8 mouse cellular contexts compared by ENCODE assay signal in genomic region chr6:89361418-89362280, GRCm38 (mm10). TPM values are rescaled to one million over a fixed set of nuclear protein-coding genes. Genes with fewer than 3 reads are reported as not detected.
DNase-seq lines count a peak whose midpoint lies in the region; ATAC-seq and TF ChIP-seq lines count a peak whose summit lies in the region.

No protein-coding gene starts in this region.

- H3K9ac ChIP-seq in embryonic facial prominence, embryonic 11.5 days (replicated peaks; ENCODE audit: low read length), result peak overlapping the region; percentile 98
- peak overlapping the region; percentile 98 for H3K9ac ChIP-seq in limb, embryonic 12.5 days (replicated peaks)
- peak overlapping the region; percentile 94 for H3K9ac ChIP-seq in midbrain, embryonic 15.5 days

- peaks cover 4% of the 10 kb centered on the region for H3K4me1 ChIP-seq in embryonic facial prominence, embryonic 11.5 days (ENCODE audit: control insufficient read depth, insufficient read depth, low read length)
- H3K4me1 ChIP-seq in limb, embryonic 12.5 days (replicated peaks), result peaks cover 29% of the 10 kb centered on the region
- peaks cover 54% of the 10 kb centered on the region for H3K4me1 ChIP-seq in midbrain, embryonic 15.5 days

- H3K27me3 ChIP-seq in embryonic facial prominence, embryonic 11.5 days (ENCODE audit: control insufficient read depth, insufficient read depth, low read length), result no peaks in the 10 kb centered on the region
- H3K27me3 ChIP-seq in limb, embryonic 12.5 days, result peaks cover 15% of the 10 kb centered on the region
- no peaks in the 10 kb centered on the region for H3K27me3 ChIP-seq in midbrain, embryonic 15.5 days (replicated peaks)

- peak overlapping the region; percentile 82 for H3K4me3 ChIP-seq in gastrocnemius, adult 2 months
- peak overlapping the region; percentile 98 for H3K4me3 ChIP-seq in embryonic facial prominence, embryonic 11.5 days (ENCODE audit: low read depth, low read length)
- H3K4me3 ChIP-seq in limb, embryonic 12.5 days (replicated peaks), result peak overlapping the region; percentile 98
- H3K4me3 ChIP-seq in midbrain, embryonic 15.5 days, result peak overlapping the region; percentile 70

- H3K36me3 ChIP-seq in embryonic facial prominence, embryonic 11.5 days (replicated peaks; ENCODE audit: control insufficient read depth, insufficient read depth, low read depth, low read length), result no peaks in the 10 kb centered on the region
- H3K36me3 ChIP-seq in limb, embryonic 12.5 days, result peaks cover 9% of the 10 kb centered on the region
- no peaks in the 10 kb centered on the region for H3K36me3 ChIP-seq in midbrain, embryonic 15.5 days (replicated peaks)

- TF ChIP-seq CTCF in gastrocnemius, adult 2 months (IDR thresholded peaks at IDR 0.05), result peak; percentile 34; the same call in 1 of the 2 replicates

- peak overlapping the region; percentile 91 for H3K4me2 ChIP-seq in embryonic facial prominence, embryonic 11.5 days (ENCODE audit: low read depth, low read length)
- H3K4me2 ChIP-seq in limb, embryonic 12.5 days, result peak overlapping the region; percentile 83
- H3K4me2 ChIP-seq in midbrain, embryonic 15.5 days, result peak overlapping the region; percentile 98

- H3K27ac ChIP-seq in gastrocnemius, adult 2 months, result peak overlapping the region; percentile 87
- H3K27ac ChIP-seq in embryonic facial prominence, embryonic 11.5 days (replicated peaks; ENCODE audit: low read depth, low read length), result peak overlapping the region; percentile 67
- peak overlapping the region; percentile 77 for H3K27ac ChIP-seq in limb, embryonic 12.5 days
- H3K27ac ChIP-seq in midbrain, embryonic 15.5 days, result peak overlapping the region; percentile 90

- DNase-seq in gastrocnemius, adult 2 months, result peak; percentile 77
- no peak for DNase-seq in gastrocnemius, adult 18-20 months (ENCODE audit: low spot score)
- peak; percentile 52 for DNase-seq in embryonic facial prominence, embryonic 11.5 days (ENCODE audit: low spot score)
- DNase-seq in heart, postnatal 36 days, result peak; percentile 48 to 66
- DNase-seq in urinary bladder, postnatal 14 days (ENCODE audit: low spot score), result peak; percentile 53

- WGBS in embryonic facial prominence, embryonic 11.5 days, result 0% methylated on average over 56 of the region's 80 CpGs
- WGBS in limb, embryonic 12.5 days, result under 1% methylated on average over 71 of the region's 80 CpGs
- WGBS in midbrain, embryonic 15.5 days, result 2% methylated on average over 73 of the region's 80 CpGs

- intact Hi-C loops in gastrocnemius, adult 2 months (cut with DNase I), result loop anchor here (1.0 to 5.0 kb wide), 4 partner anchors 101 to 424 kb away; no protein-coding TSS in a partner anchor
- intact Hi-C loops in heart, postnatal 36 days (cut with DNase I), result loop anchor here (2.0 to 5.0 kb wide), 5 partner anchors 91 to 434 kb away; partner anchors contain the start of gene Chchd6

- ATAC-seq in activated CD4-positive, CD25-positive, alpha-beta regulatory T cell, adult 4 months, result peak; percentile 25
- ATAC-seq in embryonic facial prominence, embryonic 11.5 days (replicated peaks; ENCODE audit: insufficient number of reproducible peaks, low FRiP score, low TSS enrichment, low read depth), result peak; percentile 15; the same call in 1 of the 2 replicates
- 0 out of 2 replicates have a peak, but pooled peaks have one; percentile 3 for ATAC-seq in limb, embryonic 12.5 days (ENCODE audit: insufficient number of reproducible peaks, insufficient read depth, low FRiP score, low TSS enrichment, low read depth)
- peak; percentile 28 for ATAC-seq in midbrain, embryonic 15.5 days (replicated peaks)

- no peaks in the 10 kb centered on the region for H3K9me3 ChIP-seq in embryonic facial prominence, embryonic 11.5 days (replicated peaks; ENCODE audit: control insufficient read depth, low read length)
- H3K9me3 ChIP-seq in limb, embryonic 12.5 days, result no peaks in the 10 kb centered on the region
- no peaks in the 10 kb centered on the region for H3K9me3 ChIP-seq in midbrain, embryonic 15.5 days

RNA-seq across cellular contexts. Expression of gene Plxna1, which starts 0.8 kb away (rescaled TPM):
- total RNA-seq in gastrocnemius, adult 2 months (2021), result 10 to 100 TPM; 10.9 to 13.0 TPM
- total RNA-seq in gastrocnemius, adult 18-20 months (2021), result 10 to 100 TPM; 12.2 to 12.4 TPM
- polyA plus RNA-seq in activated CD4-positive, CD25-positive, alpha-beta regulatory T cell, adult 4 months (2017; shearing (Covaris generic)), result under 1 TPM; 0.52 to 0.99 TPM
- 15.9 and 18.1 TPM in 2 replicates for polyA plus RNA-seq in embryonic facial prominence, embryonic 11.5 days (2014; fragmentation: Nextera tagmentation; extraction: Ambion mirVana)
- 10 to 100 TPM; 18.9 to 21.9 TPM for total RNA-seq in heart, postnatal 36 days (2021)
- polyA plus RNA-seq in limb, embryonic 12.5 days (2016; fragmentation: Nextera tagmentation; extraction: Ambion mirVana), result 31.5 and 33.4 TPM in 2 replicates
- 85.3 and 88.3 TPM in 2 replicates for polyA plus RNA-seq in midbrain, embryonic 15.5 days (2015; fragmentation: Nextera tagmentation; extraction: Ambion mirVana)
